In genomic region chr3:120982218-120982617, GRCm38 (mm10) we compare ENCODE assay signal across 15 mouse cellular contexts.
DNase-seq lines count a peak whose midpoint lies in the region; ATAC-seq lines count a peak whose summit lies in the region.
"Had no signal": no experiment of that assay in that cellular context is flagged by ENCODE, and none has a peak within 500 bp of the region (broad histone marks: within the 10 kb centered on the region; RNA-seq: fewer than 3 reads in every experiment).

No protein-coding gene starts in this region.

- 40% methylated on average over 4 of the region's 4 CpGs for WGBS in neural tube, embryonic 12.5 days
- 26% methylated on average over 4 of the region's 4 CpGs for WGBS in midbrain, embryonic 13.5 days

- H3K9ac ChIP-seq in neural tube, embryonic 12.5 days = no peak overlapping the region
- H3K9ac ChIP-seq in midbrain, embryonic 13.5 days (replicated peaks) = no peak overlapping the region
- H3K9ac ChIP-seq: limb, embryonic 15.5 days had no signal

- H3K27ac ChIP-seq in neural tube, embryonic 12.5 days = no peak overlapping the region
- H3K27ac ChIP-seq in midbrain, embryonic 13.5 days = peak overlapping the region; percentile 58; the same call in 1 of the 2 replicates
- H3K27ac ChIP-seq: limb, embryonic 15.5 days had no signal

- DNase-seq in embryo, embryonic 10.5 days (ENCODE audit: low spot score) = peak; percentile 22
- DNase-seq in embryo, embryonic 10 days (ENCODE audit: low spot score) = no peak
- DNase-seq in neural tube, embryonic 10.5 days (ENCODE audit: extremely low spot score, low spot score) = no peak
- no peak for DNase-seq in thymus, postnatal 10 days (ENCODE audit: low spot score in 2 of 2)
- DNase-seq in layer of hippocampus, adult 9-11 months = no peak
- no peak for DNase-seq in ovary, adult 18-20 months (ENCODE audit: low spot score)
- DNase-seq: cerebellum, adult 11 months; gastrocnemius, postnatal 10 days; kidney, adult 2 months; kidney, postnatal 25 days; lung, postnatal 10 days; thymus, postnatal 25 days had no signal

- no peak overlapping the region for H3K4me2 ChIP-seq in neural tube, embryonic 12.5 days (replicated peaks)
- no peak overlapping the region for H3K4me2 ChIP-seq in midbrain, embryonic 13.5 days (replicated peaks)
- H3K4me2 ChIP-seq: limb, embryonic 15.5 days had no signal

- no peaks in the 10 kb centered on the region for H3K27me3 ChIP-seq in neural tube, embryonic 12.5 days (replicated peaks)
- H3K27me3 ChIP-seq in midbrain, embryonic 13.5 days = no peaks in the 10 kb centered on the region
- H3K27me3 ChIP-seq: limb, embryonic 15.5 days had no signal

- H3K4me1 ChIP-seq in neural tube, embryonic 12.5 days = peaks cover 6% of the 10 kb centered on the region
- H3K4me1 ChIP-seq in midbrain, embryonic 13.5 days (replicated peaks) = peaks cover 16% of the 10 kb centered on the region
- H3K4me1 ChIP-seq: limb, embryonic 15.5 days had no signal

- no peaks in the 10 kb centered on the region for H3K9me3 ChIP-seq in neural tube, embryonic 12.5 days
- no peaks in the 10 kb centered on the region for H3K9me3 ChIP-seq in midbrain, embryonic 13.5 days
- H3K9me3 ChIP-seq: limb, embryonic 15.5 days had no signal

- H3K36me3 ChIP-seq in neural tube, embryonic 12.5 days = no peaks in the 10 kb centered on the region
- no peaks in the 10 kb centered on the region for H3K36me3 ChIP-seq in midbrain, embryonic 13.5 days
- H3K36me3 ChIP-seq: limb, embryonic 15.5 days had no signal

- no peak overlapping the region for H3K4me3 ChIP-seq in neural tube, embryonic 12.5 days
- no peak overlapping the region for H3K4me3 ChIP-seq in midbrain, embryonic 13.5 days (replicated peaks)
- H3K4me3 ChIP-seq: limb, embryonic 15.5 days had no signal

- ATAC-seq in neural tube, embryonic 12.5 days (ENCODE audit: low FRiP score, low read depth) = 0 out of 2 replicates have a peak, but pooled peaks have one; percentile 35
- no peak for ATAC-seq in midbrain, embryonic 13.5 days
